Mouse (Mus musculus) heart, embryonic 12.5 days (tissue): Measurements from ENCODE around the gene Foxp1. TPM values are rescaled to one million over a fixed set of nuclear protein-coding genes. Genes with fewer than 3 reads are reported as not detected.

ENCODE experiments used
- ATAC-seq: fragments of 200-750 bp; cut with Nextera tagmentation; 2 replicates; pipeline ENCODE4 v1.8.0; 2017; ENCODE audit warnings: moderate TSS enrichment, moderate library complexity; ENCODE audit not compliant: insufficient number of reproducible peaks, low FRiP score
- H3K27ac ChIP-seq: fragments of 300-500 bp; sonication (generic); 2 replicates; pipeline ENCODE4 v1.5.1; 2016; ENCODE audit warnings: mild to moderate bottlenecking, moderate library complexity; ENCODE audit not compliant: poor library complexity, severe bottlenecking
- H3K27me3 ChIP-seq: fragments of 300-500 bp; sonication (generic); replicated peaks from 2 replicates; pipeline ENCODE4 v1.6.1; 2016; ENCODE audit warnings: mild to moderate bottlenecking, moderate library complexity
- H3K36me3 ChIP-seq: fragments of 300-500 bp; sonication (generic); 2 replicates; pipeline ENCODE4 v1.6.1; 2016; ENCODE audit warnings: mild to moderate bottlenecking, moderate library complexity
- H3K4me1 ChIP-seq: fragments of 300-500 bp; sonication (generic); replicated peaks from 2 replicates; pipeline ENCODE4 v1.6.1; 2016; ENCODE audit warnings: mild to moderate bottlenecking
- H3K4me2 ChIP-seq: fragments of 300-500 bp; sonication (generic); 2 replicates; pipeline ENCODE4 v1.6.1; 2016; ENCODE audit warnings: mild to moderate bottlenecking, moderate library complexity
- H3K4me3 ChIP-seq: fragments of 300-500 bp; sonication (generic); 2 replicates; pipeline ENCODE4 v1.5.1; 2016; ENCODE audit warnings: mild to moderate bottlenecking
- H3K9ac ChIP-seq: fragments of 300-500 bp; sonication (generic); 2 replicates; pipeline ENCODE4 v1.6.1; 2016; ENCODE audit warnings: mild to moderate bottlenecking, moderate library complexity
- H3K9me3 ChIP-seq: fragments of 300-500 bp; sonication (generic); replicated peaks from 2 replicates; pipeline ENCODE4 v1.6.1; 2016; ENCODE audit warnings: mild to moderate bottlenecking, moderate library complexity
- WGBS: fragments of 180-500 bp; shearing (Covaris S2); methylation state at CpG from one replicate; pipeline ENCODE4 v1.1.7; 2016; 5-methylcytosine and 5-hydroxymethylcytosine counted together
- polyA plus RNA-seq: library from polyadenylated mRNA; unstranded; fragments of >200 nt; fragmentation: Nextera tagmentation; extraction: Ambion mirVana; gene quantifications from 2 replicates; pipeline ENCODE4 v1.2.1, GENCODE M21; 2016

The Foxp1 gene
- polyA plus RNA-seq, 1 experiment from 2014 or later: 91.1 TPM

- Histone ChIP-seq H3K9me3 (no peaks in the 10 kb centered on the region), H3K4me2 (no peak overlapping the region), H3K27ac (no peak overlapping the region), H3K4me1 (peaks cover 4% of the 10 kb centered on the region), H3K4me3 (no peak overlapping the region), H3K9ac (no peak overlapping the region), H3K36me3 (no peaks in the 10 kb centered on the region), H3K27me3 (no peaks in the 10 kb centered on the region)
- no peak for ATAC-seq
- 85% methylated on average over 8 of the region's 8 CpGs for WGBS
These were observed 401.4 kb downstream of the Foxp1 start for GRCm38 (mm10) chr6:99120776-99121766.

DNA sequence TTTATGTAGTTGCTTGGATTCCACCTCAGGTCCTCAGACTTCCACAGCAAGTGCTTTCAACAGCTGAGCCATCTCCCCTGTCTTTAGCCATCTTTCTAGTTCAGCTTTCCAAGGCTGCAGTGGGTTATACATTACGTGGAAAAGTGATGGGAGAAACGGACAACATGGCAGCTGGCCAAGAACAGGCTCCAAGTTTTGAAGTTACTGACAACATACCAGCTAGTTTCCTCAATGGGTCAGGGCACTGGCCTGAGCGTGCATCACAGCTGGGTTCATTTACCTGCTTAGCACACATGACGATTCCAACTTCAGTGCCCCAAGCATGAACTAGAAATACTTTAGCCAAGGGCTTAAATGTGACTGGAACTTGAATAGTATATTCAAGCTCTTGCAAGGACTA is 404.0 kb downstream of the Foxp1 start:
- 52% methylated on average over 4 of the region's 4 CpGs for WGBS
- no peak for ATAC-seq
- no peak overlapping the region for H3K9ac ChIP-seq
- no peak overlapping the region for H3K4me2 ChIP-seq
- H3K9me3 ChIP-seq: no peaks in the 10 kb centered on the region
- H3K36me3 ChIP-seq: no peaks in the 10 kb centered on the region
- no peaks in the 10 kb centered on the region for H3K27me3 ChIP-seq
- H3K4me1 ChIP-seq: peaks cover 4% of the 10 kb centered on the region
- H3K27ac ChIP-seq: no peak overlapping the region
- H3K4me3 ChIP-seq: no peak overlapping the region

- peaks cover 4% of the 10 kb centered on the region for H3K4me1 ChIP-seq
- WGBS: 63% methylated on average over 1 of the region's 1 CpGs
- no peak overlapping the region for H3K9ac ChIP-seq
- no peak for ATAC-seq
- no peak overlapping the region for H3K27ac ChIP-seq
- no peaks in the 10 kb centered on the region for H3K27me3 ChIP-seq
- H3K9me3 ChIP-seq: no peaks in the 10 kb centered on the region
- no peak overlapping the region for H3K4me3 ChIP-seq
- no peak overlapping the region for H3K4me2 ChIP-seq
- H3K36me3 ChIP-seq: no peaks in the 10 kb centered on the region
These were observed 405.1 kb downstream of the Foxp1 start for GRCm38 (mm10) chr6:99117411-99117810.

DNA sequence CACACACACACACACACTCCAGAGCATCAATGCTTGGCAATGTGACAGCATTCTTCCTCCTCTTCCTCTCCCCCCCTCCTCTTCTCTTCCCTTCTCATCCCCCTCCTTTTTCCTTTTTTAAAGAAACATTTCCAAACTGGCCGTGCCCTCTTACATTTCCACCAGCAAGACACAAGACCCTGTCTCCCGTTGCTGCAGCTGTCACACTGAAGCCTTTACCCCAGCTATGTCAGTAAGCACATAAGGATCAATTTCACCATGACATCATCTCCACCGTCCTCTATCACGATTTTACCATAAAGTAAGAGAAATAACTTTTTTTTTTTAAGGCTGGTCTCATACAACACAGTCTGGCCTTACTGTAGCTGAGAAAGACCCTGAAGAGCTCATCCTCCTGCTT is 410.7 kb downstream of the Foxp1 start:
- H3K4me3 ChIP-seq: no peak overlapping the region
- ATAC-seq: no peak
- no peak overlapping the region for H3K27ac ChIP-seq
- no peaks in the 10 kb centered on the region for H3K36me3 ChIP-seq
- no peaks in the 10 kb centered on the region for H3K27me3 ChIP-seq
- H3K9me3 ChIP-seq: no peaks in the 10 kb centered on the region
- 79% methylated on average over 4 of the region's 4 CpGs for WGBS
- no peak overlapping the region for H3K4me2 ChIP-seq
- peaks cover 8% of the 10 kb centered on the region for H3K4me1 ChIP-seq
- no peak overlapping the region for H3K9ac ChIP-seq

GRCm38 (mm10) chr6:99108417-99108816 is 414.1 kb downstream of the Foxp1 start:
- Histone ChIP-seq H3K27ac (no peak overlapping the region; the same call in 1 of the 2 replicates), H3K36me3 (no peaks in the 10 kb centered on the region), H3K9me3 (no peaks in the 10 kb centered on the region), H3K4me1 (peaks cover 32% of the 10 kb centered on the region), H3K27me3 (no peaks in the 10 kb centered on the region), H3K9ac (no peak overlapping the region), H3K4me2 (no peak overlapping the region), H3K4me3 (no peak overlapping the region)
- WGBS: 78% methylated on average over 4 of the region's 4 CpGs
- no peak for ATAC-seq

DNA sequence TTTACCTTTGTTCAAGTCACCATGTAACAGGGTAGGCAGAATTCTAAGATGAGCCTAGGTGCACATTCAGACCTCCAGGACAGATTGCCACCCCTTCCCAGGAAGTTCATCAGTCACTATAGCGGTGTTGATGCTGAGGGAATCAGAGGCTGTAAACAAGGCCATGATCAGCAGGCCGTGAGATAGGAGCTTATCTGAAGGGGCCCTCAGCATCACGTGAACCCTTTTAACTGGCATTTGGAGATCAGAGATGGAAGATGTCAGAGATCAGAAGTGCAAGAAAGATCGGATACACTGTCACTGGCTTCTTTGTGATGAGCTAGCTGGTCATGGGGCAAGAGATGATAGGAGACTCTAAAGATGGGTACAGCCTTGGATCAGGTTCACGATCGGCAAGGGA is 414.8 kb downstream of the Foxp1 start:
- H3K9me3 ChIP-seq: no peaks in the 10 kb centered on the region
- H3K4me3 ChIP-seq: no peak overlapping the region
- no peak overlapping the region for H3K4me2 ChIP-seq
- H3K27ac ChIP-seq: no peak overlapping the region
- no peaks in the 10 kb centered on the region for H3K36me3 ChIP-seq
- ATAC-seq: no peak
- no peak overlapping the region for H3K9ac ChIP-seq
- no peaks in the 10 kb centered on the region for H3K27me3 ChIP-seq
- peaks cover 38% of the 10 kb centered on the region for H3K4me1 ChIP-seq
- WGBS: 64% methylated on average over 6 of the region's 6 CpGs

GRCm38 (mm10) chr6:99107081-99107482 is 415.4 kb downstream of the Foxp1 start:
- peak overlapping the region; percentile 42 for H3K27ac ChIP-seq

GRCm38 (mm10) chr6:99105979-99106378 is 416.5 kb downstream of the Foxp1 start:
- no peak overlapping the region for H3K9ac ChIP-seq
- ATAC-seq: no peak
- WGBS: 41% methylated on average over 4 of the region's 4 CpGs
- no peaks in the 10 kb centered on the region for H3K9me3 ChIP-seq
- peaks cover 47% of the 10 kb centered on the region for H3K4me1 ChIP-seq
- no peaks in the 10 kb centered on the region for H3K27me3 ChIP-seq
- H3K36me3 ChIP-seq: no peaks in the 10 kb centered on the region
- H3K4me3 ChIP-seq: no peak overlapping the region
- peak overlapping the region; percentile 15; the same call in 1 of the 2 replicates for H3K27ac ChIP-seq
- no peak overlapping the region for H3K4me2 ChIP-seq

More at GRCm38 (mm10) chr6:99107081-99107482, 415.4 kb downstream of the Foxp1 start:
- no peak overlapping the region for H3K4me3 ChIP-seq
- no peak overlapping the region for H3K4me2 ChIP-seq
- WGBS: 21% methylated on average over 6 of the region's 6 CpGs
- no peaks in the 10 kb centered on the region for H3K9me3 ChIP-seq
- H3K9ac ChIP-seq: no peak overlapping the region
- peaks cover 38% of the 10 kb centered on the region for H3K4me1 ChIP-seq
- H3K36me3 ChIP-seq: no peaks in the 10 kb centered on the region
- no peaks in the 10 kb centered on the region for H3K27me3 ChIP-seq
- ATAC-seq: peak; percentile 39; the same call in 1 of the 2 replicates

DNA sequence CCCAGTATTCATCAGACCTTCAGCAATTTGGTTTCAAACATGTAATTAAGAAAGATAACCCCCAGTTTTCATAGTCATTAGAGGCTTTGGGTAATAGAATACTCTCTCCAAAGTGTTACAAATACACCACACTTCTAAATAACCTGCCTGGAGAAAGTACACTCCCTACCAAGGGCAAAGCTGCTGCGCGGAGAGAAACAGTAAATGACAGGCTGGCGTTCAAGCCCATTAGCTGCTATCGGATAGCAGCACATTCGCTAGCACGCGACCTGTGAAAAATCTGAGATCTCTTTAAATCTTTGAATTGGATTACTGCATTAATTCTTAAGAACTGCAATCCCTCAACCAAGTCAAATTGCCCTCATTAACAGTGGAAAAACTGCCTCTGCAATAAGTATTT is 418.1 kb downstream of the Foxp1 start:
- 73% methylated on average over 7 of the region's 7 CpGs for WGBS
- Histone ChIP-seq H3K27ac (no peak overlapping the region), H3K9me3 (no peaks in the 10 kb centered on the region), H3K4me1 (peaks cover 55% of the 10 kb centered on the region), H3K4me3 (no peak overlapping the region), H3K36me3 (no peaks in the 10 kb centered on the region), H3K9ac (no peak overlapping the region), H3K4me2 (no peak overlapping the region), H3K27me3 (no peaks in the 10 kb centered on the region)
- ATAC-seq: no peak

DNA sequence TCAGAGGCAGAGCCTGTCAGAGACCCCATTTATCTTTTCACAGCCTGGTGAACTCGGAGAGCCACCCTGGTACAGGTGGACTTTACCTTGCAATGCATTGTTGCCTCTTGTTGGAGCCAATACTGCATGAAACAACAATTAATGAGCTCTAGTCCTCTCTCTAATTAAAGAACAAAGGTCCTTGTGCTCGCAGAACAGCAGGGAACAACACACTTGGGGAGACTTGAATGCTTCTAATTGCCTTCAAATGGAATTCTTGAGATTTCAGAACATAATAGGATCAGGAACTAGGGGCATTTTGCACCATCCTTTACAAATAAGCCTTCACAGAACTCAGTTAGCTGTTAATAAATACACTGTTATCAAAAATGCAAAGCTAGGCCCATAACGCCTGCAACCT is 418.6 kb downstream of the Foxp1 start:
- Histone ChIP-seq H3K36me3 (no peaks in the 10 kb centered on the region), H3K4me3 (no peak overlapping the region), H3K9ac (no peak overlapping the region), H3K4me2 (no peak overlapping the region), H3K4me1 (peaks cover 55% of the 10 kb centered on the region), H3K27me3 (no peaks in the 10 kb centered on the region), H3K9me3 (no peaks in the 10 kb centered on the region), H3K27ac (no peak overlapping the region)
- ATAC-seq: no peak
- 69% methylated on average over 3 of the region's 3 CpGs for WGBS

DNA sequence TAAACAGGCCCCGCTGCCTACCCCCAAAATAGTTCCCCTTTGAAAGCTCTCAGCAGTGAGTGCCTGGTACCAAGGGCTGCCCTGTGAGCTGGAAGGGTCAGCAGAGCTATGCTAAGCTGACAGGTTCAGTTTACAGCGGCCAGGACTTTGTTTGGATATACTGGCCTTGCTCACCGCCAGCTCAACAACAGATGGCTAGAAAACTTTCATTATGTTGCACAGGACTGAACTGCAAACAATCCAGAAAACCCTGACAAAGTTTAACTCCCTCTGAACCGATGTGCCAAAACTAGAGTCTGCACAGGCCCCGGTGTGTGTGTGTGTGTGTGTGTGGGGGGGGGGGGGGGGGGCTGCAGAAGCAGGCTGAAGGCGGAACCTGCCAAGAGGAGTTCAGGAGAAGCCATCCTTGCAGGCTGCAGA is 421.0 kb downstream of the Foxp1 start:
- H3K4me1 ChIP-seq: peaks cover 57% of the 10 kb centered on the region
- peak overlapping the region; percentile 14; the same call in 1 of the 2 replicates for H3K4me3 ChIP-seq
- peak; percentile 52; the same call in 1 of the 2 replicates for ATAC-seq
- H3K27ac ChIP-seq: peak overlapping the region; percentile 92
- peak overlapping the region; percentile 59 for H3K4me2 ChIP-seq
- 7% methylated on average over 6 of the region's 6 CpGs for WGBS
- H3K9me3 ChIP-seq: no peaks in the 10 kb centered on the region
- H3K36me3 ChIP-seq: no peaks in the 10 kb centered on the region
- H3K9ac ChIP-seq: peak overlapping the region; percentile 54; the same call in 1 of the 2 replicates
- no peaks in the 10 kb centered on the region for H3K27me3 ChIP-seq
